Mouse (Mus musculus) T-helper 2 cell (primary cell): ENCODE measurements around the gene Hdc.
"Not testable (repeated sequence)": the region's sequence is repeated elsewhere in the genome, so short reads cannot be mapped to it uniquely, and the experiment has no call there.

ENCODE experiments used
- in situ Hi-C: fragments of 300-600 bp; cut with MboI, MseI; formaldehyde crosslinking; loops from one replicate; pipeline ENCODE4 v1.15.1; 2025; ENCODE audit warnings: high pct_unique_total_duplicates

Gene Hdc

GRCm38 (mm10) chr2:126619249-126619704 is at the start of gene Hdc:
Gene Hdc, minus strand, starts transcription at chr2:126619299.
- in situ Hi-C loops = no loop called here

GRCm38 (mm10) chr2:126668621-126669252 is 49.6 kb upstream of the Hdc start:
- in situ Hi-C loops = loop anchor here (5.0 kb wide), 1 partner anchor 71 kb away; no protein-coding TSS in a partner anchor

- in situ Hi-C loops = loop anchor here (5.0 kb wide), 1 partner anchor 69 kb away; no protein-coding TSS in a partner anchor
Measured at GRCm38 (mm10) chr2:126665984-126666383, 46.9 kb upstream of the Hdc start.

- in situ Hi-C loops = no loop called here
Measured at GRCm38 (mm10) chr2:126663481-126663880, 44.4 kb upstream of the Hdc start.

GRCm38 (mm10) chr2:126652929-126653328 is 33.8 kb upstream of the Hdc start:
- in situ Hi-C loops = no loop called here

GRCm38 (mm10) chr2:126647762-126648161 is 28.7 kb upstream of the Hdc start:
- in situ Hi-C loops = no loop called here

- in situ Hi-C loops = no loop called here
Measured at GRCm38 (mm10) chr2:126646461-126646860, 27.4 kb upstream of the Hdc start.

- in situ Hi-C loops = no loop called here
Measured at GRCm38 (mm10) chr2:126644768-126645167, 25.7 kb upstream of the Hdc start.

GRCm38 (mm10) chr2:126640298-126640697 is 21.2 kb upstream of the Hdc start:
- in situ Hi-C loops = no loop called here

- in situ Hi-C loops = no loop called here
Measured at GRCm38 (mm10) chr2:126635939-126636823, 17.1 kb upstream of the Hdc start.

- in situ Hi-C loops = no loop called here
Measured at GRCm38 (mm10) chr2:126633165-126633564, 14.1 kb upstream of the Hdc start.

GRCm38 (mm10) chr2:126628455-126628995 is 9.4 kb upstream of the Hdc start:
- in situ Hi-C loops = no loop called here

- in situ Hi-C loops = no loop called here
Measured at GRCm38 (mm10) chr2:126623138-126623537, 4.0 kb upstream of the Hdc start.

GRCm38 (mm10) chr2:126622455-126622854 is 3.4 kb upstream of the Hdc start:
- in situ Hi-C loops = no loop called here

- in situ Hi-C loops = no loop called here
Measured at GRCm38 (mm10) chr2:126618470-126619179, 474 bp downstream of the Hdc start.

- in situ Hi-C loops = no loop called here
Measured at GRCm38 (mm10) chr2:126615355-126615754, 3.7 kb downstream of the Hdc start.

- in situ Hi-C loops = not testable (repeated sequence)
Measured at GRCm38 (mm10) chr2:126609600-126609999, 9.5 kb downstream of the Hdc start.

- in situ Hi-C loops = no loop called here
Measured at GRCm38 (mm10) chr2:126607553-126608203, 11.4 kb downstream of the Hdc start.

- in situ Hi-C loops = no loop called here
Measured at GRCm38 (mm10) chr2:126606688-126607062, 12.4 kb downstream of the Hdc start.

- in situ Hi-C loops = no loop called here
Measured at GRCm38 (mm10) chr2:126606061-126606687, 12.9 kb downstream of the Hdc start.
